Mouse (Mus musculus) ES-E14 (cell line): ENCODE results near the gene Actl7a.

Experiments used
- CHD2 ChIP-seq: IDR thresholded peaks from 2 replicates; pipeline ENCODE4 v1.6.1; 2014; ENCODE audit warnings: mild to moderate bottlenecking, low read depth, low read length, inconsistent platforms
- ZC3H11A ChIP-seq: IDR thresholded peaks from 2 replicates; pipeline ENCODE4 v1.6.1; 2012; ENCODE audit warnings: low read depth, mild to moderate bottlenecking, inconsistent platforms, low read length, borderline replicate concordance

DNA sequence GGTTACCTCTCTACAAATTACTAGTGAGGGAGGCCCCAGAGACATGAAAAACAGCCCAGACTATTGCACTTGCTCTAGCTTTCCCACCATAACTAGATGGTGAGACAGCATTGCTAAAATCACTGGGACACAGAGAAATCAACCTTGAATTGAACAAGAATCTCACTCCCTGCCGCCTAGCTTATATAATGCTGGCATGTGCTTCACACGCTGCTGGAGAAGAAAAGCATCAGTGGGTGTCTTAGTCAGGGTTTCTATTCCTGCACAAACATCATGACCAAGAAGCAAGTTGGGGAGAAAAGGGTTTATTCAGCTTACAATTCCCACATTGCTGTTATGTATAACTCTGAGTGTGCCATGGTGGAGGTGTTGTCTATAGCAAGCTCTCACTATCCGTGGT, 30.1 kb upstream of the Actl7a start:
- no peak for TF ChIP-seq CHD2
- TF ChIP-seq ZC3H11A, result no peak
